Mouse (Mus musculus): ENCODE measurements around the gene Ttll11. TPM values are rescaled to one million over a fixed set of nuclear protein-coding genes. Genes with fewer than 3 reads are reported as not detected.
A peak's percentile ranks its signal among the peaks of the same experiment; 100 is the strongest.

Ttll11 gene
- 11.6 and 30.4 TPM in 2 replicates for total RNA-seq (2021)
- long read RNA-seq, partial matches to known transcripts = 0 of 20 reads
- long read RNA-seq, other reads (novel, unspliced or antisense) = 20 of 20 reads

DNA sequence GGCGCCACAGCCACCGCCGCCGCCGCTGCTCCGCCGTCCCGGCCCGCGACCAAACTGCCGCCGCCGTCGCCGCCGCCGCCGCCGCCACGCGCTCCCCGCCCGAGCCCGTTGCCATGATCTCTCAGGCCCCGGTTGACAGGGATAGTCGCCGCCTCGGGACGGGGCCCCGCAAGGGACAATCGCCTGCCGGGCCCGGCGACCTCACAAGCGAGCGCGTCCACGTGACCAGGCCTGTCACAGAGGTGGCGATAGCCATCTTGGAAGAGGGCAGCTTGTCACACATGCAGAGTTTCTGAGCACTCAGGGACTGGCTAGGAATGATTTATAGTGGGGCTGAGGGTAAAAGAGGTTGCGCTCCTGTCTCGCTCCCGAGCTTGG lies at the start of gene Ttll11:
Gene Ttll11 (minus strand): TSS at position 270 of the 378 bp plus-strand sequence.
- DNase-seq = peak; percentile 97

DNA sequence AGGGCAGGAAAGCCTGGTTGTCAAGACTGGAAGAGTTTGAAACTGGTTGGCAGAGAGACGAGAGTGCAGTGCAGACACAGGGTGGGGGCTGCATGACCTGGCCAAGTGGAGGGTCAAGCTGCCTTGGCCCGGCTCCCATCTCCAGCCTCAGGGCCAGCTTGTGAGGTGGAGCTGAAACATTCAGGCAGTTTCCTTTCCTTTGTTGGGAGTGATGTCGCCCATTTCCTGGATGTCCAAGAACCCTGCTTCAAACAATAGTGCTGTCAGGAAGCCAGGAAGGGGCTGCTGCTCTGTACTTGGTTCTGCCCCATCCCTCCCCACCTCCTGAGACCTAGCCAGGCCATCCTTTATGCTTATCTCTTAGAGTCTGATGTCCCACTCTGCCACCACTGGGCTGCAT lies 43.6 kb upstream of the Ttll11 start:
- DNase-seq = peak; percentile 55

DNA sequence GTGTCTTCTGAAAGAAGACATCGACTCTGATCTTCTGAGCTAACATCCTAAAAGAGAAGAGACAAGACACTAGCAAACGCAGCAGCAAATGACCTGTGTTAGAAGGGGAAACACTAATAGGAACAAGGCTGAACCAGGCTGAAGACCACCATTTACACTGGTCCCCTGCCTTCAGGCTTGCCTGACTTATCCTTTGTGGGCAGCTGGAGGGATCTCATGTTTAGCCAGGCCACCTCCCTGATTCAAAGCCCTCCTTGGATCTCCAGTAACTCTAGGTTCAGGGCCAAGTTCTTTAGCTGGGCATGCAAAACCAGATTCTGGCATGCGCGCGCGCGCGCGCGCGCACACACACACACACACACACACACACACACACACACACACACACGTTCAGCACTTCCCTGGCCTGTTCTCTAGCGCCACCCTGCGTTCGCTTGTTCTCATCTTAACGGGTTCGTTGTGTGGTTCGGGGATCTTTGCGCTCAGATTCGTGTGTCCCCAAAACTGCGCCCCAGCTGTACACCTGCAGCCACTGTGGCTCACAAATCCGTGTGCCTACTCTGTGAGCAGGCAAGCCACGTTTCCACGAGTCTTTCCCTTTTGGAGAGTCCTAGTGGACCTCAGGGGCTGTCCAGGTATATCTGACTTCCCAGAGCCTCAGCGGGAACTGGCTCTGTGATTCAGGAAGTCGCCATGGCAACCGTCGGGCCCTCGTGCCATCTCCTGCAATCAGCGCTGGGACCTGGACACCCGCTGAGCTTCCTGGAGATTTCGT lies 41.9 kb upstream of the Ttll11 start:
- peak; percentile 81 for DNase-seq

DNA sequence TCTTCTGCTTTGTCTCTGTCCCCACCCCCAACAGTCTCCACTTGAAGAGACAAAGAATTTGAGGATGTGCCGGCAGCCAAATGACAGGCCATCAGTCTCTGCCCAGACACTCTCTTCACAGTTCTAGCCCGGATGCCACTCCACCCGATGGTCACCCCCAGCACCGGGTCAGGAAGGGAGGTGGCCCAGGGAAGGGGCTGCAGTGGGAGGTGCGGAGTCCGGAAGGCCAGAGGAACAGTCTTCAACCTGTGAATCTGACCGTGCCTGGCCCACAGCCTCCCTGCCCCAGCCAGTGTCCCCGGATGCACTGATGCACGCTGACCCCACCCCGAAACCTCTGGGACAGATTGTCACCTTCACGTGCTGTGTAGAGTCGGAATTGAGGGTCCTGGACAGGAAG lies 33.3 kb upstream of the Ttll11 start:
- peak; percentile 46 for DNase-seq

DNA sequence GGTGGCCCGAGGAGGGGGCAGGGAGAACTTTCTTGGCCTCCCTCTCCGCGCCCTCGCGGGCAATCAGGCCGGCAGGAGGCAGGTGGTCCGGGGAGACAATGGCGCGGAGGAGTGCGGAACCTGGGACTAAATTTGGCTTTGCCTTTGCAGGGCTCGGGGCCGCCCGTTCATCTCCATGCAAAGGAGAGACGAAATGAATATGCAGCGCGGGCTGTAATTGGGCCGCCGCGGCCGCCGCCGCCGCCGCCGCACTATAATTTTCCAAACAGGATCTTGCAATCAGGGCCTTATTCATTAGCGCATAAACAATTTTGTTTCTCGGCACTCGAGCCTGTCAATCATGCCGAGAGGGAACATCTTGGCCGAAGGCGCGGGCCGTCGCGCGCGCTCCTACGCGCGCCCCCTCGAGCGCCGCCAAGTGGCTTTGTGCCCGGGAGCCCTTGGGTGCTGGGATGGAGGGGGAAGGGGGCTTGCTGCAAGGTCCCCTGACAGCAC lies 31.7 kb upstream of the Ttll11 start:
- no peak for DNase-seq

DNA sequence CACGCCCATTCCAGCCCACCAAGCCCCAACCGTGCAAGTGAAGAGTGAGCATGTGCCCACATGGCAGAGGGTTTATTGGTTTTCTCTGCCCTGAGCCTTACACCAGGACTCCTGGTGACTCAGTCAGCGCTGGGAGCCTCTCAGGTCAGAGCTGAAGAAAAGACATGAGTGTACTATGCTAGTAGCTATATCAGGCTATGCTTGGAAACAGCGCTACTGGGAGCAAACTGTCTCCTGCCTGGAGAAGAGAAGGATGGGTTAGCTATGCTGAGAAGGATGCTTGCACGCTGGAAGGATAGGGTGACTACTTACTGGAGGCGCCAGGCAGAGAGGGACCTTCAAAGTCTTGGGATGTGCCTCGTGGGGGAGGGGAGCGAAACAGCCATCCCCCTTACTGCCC lies 30.9 kb upstream of the Ttll11 start:
- no peak for DNase-seq

DNA sequence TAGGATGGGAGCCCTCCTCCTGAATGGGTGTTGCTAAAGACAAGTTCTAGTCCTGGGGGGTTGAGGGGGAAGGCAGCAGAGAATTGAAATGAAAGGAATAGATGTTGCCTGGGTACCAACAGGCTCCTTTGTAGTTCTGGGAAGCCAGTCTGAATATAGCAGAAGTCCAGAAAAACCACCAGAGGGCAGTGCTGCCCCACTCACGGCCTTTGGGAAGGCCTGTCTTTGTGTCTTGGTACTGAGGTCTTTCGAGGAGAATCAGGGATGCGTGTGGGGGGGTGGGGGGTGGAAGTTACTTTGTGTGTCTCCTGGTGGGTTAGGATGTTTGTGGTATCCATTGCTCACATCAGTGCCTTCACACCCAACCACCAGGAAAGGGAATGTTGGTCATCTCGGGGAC lies 29.7 kb upstream of the Ttll11 start:
- peak; percentile 72 for DNase-seq

DNA sequence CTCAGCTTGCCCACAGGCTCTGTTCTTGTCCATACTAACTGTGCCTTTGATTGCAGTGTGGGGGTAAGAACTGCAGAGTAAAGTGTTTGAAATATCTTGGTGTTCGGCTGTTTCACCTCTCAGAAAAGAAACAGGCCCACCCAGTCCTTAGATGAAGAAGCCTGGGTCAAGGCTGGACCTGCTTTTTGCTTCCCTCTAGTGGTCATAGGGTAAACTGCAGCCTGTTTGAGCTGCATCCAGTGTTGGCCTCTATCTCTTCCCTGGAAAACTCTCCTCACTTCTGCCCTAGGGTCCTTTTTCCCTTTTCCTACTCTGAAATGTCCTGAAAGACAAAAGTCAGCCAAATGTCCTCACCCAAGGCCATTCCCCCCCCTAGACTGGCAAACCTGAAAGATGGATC lies 28.4 kb upstream of the Ttll11 start:
- DNase-seq = no peak

DNA sequence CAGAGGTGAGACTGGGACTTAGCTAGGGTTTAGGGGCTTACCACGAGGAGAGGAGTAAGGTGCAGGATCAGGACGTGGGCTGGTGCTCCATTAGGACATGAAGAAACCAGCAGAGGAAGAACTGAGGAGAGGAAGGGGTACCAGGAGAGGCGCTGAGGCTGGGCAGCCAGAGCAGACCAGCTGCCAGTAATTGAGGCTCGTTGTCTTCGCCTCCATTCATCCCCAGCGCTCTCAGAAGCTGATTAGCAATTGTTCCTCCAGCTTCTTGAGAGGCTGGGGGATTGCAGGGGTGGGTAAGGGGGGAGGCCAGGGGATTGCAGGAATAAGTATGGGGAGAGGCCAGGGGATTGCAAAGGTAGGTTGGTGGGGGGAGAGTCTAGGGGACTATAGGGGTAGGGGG lies 22.5 kb upstream of the Ttll11 start:
- DNase-seq = no peak

DNA sequence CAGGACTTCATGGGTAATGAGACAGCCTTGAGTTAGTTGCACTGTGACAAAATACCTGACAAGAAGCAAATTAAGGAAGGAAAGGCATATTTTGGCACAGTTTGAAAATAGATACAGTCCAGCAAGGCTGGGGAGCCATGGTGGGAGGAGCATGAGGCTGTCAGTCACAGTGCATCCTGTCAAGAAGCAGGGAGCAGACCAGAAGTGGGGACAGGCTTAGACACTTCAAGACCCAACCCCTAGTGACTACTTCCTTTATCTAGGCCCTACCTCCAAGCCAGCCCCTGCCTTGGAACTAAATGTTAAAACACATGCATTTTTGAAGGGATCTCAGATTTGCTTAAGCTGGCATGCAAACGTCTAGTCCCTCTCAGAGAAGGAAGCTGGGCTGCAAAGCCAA lies 20.7 kb upstream of the Ttll11 start:
- DNase-seq = no peak

DNA sequence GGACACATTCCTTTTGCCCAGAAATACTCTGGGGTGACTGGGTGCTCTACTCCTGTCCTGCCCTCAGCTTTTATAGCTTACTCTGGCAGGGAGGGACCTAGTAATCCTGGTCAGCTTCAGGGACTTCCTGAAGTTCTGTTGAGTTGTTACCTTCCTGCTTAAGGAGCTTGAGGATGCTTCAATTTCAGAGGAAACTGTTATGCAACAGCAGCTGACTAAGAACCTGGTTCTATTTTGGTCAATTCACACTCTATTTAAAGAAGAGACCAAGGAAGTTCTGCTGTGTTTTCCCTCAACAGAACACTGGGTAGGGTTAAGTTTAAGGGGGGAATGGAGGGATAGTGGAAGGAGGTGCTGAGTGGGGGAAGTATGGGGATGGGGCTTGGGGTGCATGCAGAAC lies 19.5 kb upstream of the Ttll11 start:
- DNase-seq = no peak

DNA sequence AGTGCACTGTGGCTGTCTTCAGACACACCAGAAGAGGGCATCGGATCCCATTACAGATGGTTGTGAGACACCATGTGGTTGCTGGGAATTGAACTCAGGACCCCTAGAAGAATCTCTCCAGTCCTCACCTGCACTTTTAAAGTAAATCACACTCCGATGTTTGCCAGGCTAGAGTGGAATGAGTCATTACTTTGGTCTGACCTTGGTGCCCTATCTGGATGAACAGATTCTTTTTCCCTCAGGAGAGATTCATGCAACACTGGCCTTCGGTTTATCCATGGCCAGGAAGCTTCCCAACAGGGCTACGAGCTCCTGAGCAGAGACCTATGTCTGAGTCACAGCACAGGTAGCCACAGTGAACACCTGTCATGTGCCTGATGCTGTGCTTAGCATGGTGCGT lies 18.7 kb upstream of the Ttll11 start:
- no peak for DNase-seq

DNA sequence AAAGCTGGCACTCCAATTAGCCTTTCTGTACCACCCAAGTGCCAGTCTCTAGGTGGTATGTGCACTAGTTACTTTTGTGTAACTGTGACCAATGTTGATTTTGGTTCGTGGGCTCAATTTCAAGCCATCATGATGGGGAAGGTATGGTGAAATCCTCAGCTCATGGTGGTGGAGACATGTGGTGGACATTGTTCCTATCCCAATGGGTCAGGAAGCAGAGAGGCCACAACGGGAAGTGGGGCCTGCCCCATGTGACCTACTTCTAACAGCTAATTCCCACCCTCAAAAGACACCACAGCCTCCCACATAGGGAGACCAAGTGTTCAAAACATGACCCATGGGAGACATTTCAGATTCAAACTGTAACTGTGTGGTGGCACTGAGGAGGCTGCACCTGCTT lies 17.0 kb upstream of the Ttll11 start:
- DNase-seq = no peak

DNA sequence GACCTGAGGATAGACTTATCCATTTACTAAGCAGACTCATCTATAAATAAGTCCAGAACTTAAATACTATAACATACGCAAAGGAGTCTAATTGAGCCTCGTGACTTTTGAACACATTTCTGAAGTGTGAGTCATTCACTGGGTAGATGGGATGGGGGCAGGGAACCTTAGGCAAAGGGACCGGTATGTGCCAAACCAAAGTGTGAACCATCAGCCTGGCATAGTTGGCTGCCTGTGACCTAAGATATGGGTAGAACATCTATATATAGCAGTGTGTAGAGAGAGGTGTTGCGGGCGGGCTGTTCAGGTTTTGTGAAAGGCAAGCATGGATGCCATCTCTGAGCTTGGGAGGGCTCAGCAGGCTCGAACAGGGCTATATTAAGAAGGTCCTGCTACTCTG lies 14.6 kb upstream of the Ttll11 start:
- no peak for DNase-seq

DNA sequence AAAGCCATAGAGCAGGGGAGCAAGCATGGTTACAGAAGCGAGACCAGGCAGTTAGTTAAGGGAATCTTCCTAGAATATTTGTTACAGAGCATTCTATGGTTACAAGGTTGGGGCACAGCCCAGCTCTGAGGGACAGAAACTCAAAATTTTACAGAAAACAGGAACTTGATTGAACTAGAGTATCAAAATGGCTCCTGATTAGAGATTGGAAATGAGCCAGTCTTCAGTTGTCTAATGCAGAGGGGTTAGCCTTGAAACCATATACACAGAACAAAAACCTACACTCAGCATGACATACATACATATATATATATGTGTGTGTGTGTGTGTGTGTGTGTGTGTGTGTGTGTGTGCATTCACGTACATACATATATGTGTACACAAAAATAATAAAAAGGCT lies 13.8 kb upstream of the Ttll11 start:
- no peak for DNase-seq

DNA sequence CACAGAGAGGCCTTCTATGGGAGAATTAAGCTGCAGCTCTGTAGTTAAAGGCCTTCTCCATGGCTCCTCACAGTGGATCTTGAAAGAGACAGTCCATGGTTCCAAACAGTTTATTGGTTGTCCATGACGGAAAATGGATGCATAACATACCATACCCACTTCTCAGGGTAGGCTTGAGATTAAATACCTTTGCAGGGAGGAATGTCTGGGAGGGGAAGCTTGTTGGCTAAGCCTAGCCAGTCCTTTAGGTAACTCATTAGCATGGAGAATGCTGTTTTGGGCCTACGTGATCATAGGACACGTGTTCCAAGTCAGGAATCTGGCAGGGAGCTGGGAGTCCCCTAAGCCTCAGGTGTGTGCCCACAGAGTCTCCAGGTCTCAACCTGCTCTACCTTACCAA lies 12.5 kb upstream of the Ttll11 start:
- no peak for DNase-seq

DNA sequence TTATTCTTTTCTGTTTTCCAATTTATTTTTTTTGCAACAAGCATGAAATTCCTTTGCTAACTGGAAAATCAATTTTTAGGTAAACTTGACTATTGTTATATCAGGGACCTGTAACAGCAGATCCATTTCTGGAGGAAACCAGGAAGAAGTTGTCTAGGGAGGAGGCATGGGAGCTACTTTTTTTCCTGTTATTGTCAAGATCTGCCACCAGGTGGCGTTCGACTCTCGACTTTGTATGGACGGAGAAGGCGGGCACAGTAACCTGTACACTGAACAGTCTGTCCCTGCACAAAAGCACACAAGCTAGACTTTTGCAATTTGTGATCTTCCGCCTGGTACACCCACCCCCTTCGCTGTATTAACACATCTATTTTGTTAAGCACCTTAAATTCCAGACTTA lies 4.2 kb upstream of the Ttll11 start:
- peak; percentile 61 for DNase-seq

DNA sequence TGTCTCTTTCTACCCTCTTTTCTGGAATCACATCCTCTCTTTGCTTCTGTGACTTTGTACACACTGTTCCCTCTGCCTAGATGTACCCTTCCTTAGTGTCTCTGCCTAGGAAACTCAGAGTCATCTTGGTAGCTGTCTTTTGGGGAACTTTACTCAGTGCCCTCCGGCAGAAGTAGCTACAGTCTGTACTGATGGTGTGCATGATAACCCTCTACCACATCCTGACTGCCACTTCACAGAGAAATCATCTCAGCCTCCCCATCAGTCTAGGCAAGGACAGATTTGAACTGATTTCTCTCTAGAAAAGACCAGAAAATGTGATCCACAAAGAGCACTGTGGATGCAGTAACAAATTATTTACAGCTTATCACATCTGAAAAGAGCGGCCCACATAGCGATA lies 2.2 kb upstream of the Ttll11 start:
- DNase-seq = no peak

DNA sequence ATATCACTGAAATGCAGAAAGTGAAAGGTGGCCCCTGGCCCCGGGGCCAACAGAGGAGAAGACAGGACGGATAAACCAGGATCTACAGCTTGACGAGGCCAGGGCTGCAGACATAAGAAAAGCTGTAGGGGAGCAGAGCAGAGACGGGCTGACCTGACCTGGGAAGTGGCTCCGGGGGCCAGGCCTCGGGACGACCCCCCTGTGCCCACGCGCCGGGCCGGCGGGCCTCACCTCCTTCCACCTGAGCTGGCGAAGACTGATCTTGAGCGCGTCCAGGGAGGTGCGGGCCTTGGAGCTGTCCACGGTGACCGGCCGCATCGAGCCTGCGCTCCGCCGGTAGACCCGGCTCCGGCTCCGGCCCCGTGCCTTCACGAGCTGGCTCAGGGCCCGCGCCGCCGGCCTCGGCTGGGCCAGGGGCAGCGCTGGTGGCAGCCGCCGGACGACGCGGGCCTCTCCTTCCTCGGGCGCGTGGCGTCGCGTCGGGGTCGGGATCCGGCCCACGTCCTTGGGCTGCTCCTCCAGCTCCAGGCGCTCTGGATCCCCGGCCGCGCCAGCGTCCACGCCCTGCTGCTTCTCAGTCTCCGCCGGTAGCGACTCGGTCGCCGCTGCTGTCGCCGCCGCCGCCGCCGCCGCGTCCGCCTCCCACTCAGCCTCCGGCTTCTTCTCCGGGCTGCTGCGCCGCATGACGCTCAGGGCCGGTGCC lies 621 bp downstream of the Ttll11 start:
- DNase-seq = peak; percentile 64

DNA sequence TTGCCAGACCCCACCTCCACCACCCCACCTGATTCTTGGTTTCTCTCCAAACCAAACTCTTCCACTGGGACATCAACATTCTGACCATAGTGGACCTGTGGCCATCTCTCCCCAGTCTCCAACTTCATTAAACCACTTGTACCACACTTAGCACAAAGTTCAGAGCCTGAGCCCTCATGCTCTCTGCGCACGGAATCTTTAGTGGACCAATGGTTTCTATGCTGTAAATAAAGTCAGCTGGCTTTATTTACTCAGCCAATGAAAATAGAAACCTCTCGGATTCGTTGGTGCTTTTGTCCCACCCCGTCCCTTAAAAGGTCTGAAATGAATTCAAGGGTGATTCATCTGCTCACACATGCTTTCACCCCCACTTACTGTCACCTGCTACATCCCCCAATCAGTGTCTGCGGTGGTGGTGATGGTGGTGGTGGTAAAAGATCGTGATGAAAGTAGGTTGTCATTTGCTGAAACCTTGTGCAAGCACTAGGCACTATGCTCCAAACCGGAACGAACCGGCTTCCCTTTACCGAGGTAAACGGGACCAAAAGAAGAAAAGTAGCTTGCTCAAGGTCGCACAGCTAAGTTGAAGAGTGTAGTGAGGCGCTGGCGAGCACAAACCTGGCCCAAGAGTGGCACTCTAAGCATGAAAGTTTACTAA lies 1.3 kb downstream of the Ttll11 start:
- DNase-seq = no peak

DNA sequence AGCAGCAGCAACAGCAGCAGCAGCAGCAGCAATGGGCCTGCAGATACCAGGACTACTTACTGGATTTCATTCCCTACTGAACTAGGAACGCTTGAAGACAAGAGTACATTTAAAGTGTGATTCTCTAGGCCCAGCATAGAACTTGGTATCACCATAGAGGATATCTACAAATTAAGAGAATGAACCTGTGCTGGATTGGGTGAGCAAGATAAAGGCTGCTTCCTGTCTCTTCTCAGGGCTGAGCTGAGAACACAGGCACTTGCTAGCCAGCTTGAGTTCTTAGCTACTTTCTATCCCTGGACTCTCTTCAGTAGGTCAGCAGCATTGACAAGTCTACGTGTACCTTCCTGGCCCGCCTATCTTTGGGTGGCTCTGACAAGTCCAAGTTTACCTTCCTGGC lies 2.0 kb downstream of the Ttll11 start:
- DNase-seq = no peak

DNA sequence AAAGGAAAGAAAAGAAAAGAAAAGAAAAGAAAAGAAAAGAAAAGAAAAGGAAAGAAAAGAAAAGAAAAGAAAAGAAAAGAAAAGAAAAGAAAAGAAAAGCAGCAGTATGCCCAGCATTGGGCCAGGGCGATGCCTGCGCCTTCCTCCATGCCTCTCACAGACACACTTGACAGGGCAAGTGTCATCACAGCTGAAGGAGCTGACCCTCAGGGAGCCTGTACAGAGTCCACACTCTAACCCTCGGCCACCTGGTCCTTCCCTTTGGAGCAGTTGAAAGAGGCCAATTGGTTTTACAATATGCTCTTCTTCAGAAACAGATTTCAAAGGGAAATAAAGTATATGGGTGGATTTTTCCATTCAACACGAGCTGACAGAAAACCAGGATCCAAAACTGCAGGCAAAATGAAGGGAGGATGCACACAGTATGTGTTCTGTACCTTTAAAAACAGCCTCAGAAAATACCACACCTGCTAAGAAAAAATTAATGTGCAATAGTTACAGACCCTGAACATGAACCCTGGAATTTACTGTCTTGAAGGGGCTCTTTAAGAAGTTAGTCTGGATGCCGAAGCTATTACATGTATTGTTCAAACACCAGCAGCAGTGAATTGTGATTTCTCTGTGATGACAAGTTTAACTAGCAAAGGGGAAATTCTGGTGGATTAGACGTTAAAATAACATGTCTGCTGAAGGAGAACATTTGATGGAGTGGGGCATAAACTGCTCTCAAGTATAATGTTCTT lies 7.3 kb downstream of the Ttll11 start:
- DNase-seq = no peak
